Mouse (Mus musculus): ENCODE measurements at regions not wholly inside any gene's neighbourhood (a gene's known extent, or its start where the extent isn't known, plus 50 kb on each side); places are given as distances from the start of the nearest gene placed in this dataset.

DNA sequence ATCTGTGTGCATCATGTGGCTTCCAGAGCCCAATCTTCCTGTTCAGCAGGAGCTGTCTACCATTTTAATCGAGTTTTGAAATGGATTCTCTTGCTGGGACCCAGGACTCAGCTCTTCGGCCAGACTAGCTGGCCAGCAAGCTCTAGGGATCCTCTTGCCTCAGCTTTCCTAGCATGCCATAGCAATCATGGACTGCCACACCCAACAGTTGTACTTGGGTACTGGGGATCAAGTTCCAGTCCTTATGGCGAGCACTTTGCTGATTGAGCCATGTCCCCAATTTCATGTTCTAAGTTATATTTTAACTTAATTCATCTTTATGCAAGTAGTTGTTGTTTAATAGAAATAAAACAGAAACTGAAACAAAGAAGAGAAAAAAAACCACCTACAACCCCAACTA lies 202.1 kb downstream of the Bmp2 start:
- TF ChIP-seq CTCF (IDR thresholded peaks at IDR 0.05; ENCODE audit: borderline replicate concordance, insufficient read depth, low read length) = no peak
- TF ChIP-seq POLR2A (IDR thresholded peaks at IDR 0.05; ENCODE audit: low read depth, low read length) = no peak

Data from embryonic fibroblast, embryonic 13.5 days (primary cell).